Mouse (Mus musculus) spleen, adult 18-20 months (tissue): ENCODE results near the gene Sf3b1.

Experiments
- DNase-seq, 2 experiments: peaks; one replicate each; pipeline ENCODE4 v3.0.0; 2022; ENCODE audit warnings: mixed read lengths in 2 of 2

Gene Sf3b1

GRCm38 (mm10) chr1:54944648-54945047 is 82.6 kb downstream of the Sf3b1 start:
- no peak for DNase-seq

GRCm38 (mm10) chr1:54935466-54935865 is 91.8 kb downstream of the Sf3b1 start:
- no peak for DNase-seq
